Mouse (Mus musculus): ENCODE measurements around the gene Man1c1.

Man1c1 gene

GRCm38 (mm10) chr4:134724974-134725373, 20.9 kb upstream of the Man1c1 start:
- DNase-seq (ENCODE audit: low spot score), result no peak

GRCm38 (mm10) chr4:134723251-134723650, 19.2 kb upstream of the Man1c1 start:
- DNase-seq (ENCODE audit: low spot score), result no peak

GRCm38 (mm10) chr4:134721076-134721475, 17.0 kb upstream of the Man1c1 start:
- DNase-seq (ENCODE audit: low spot score), result no peak

GRCm38 (mm10) chr4:134720371-134720770, 16.3 kb upstream of the Man1c1 start:
- no peak for DNase-seq (ENCODE audit: low spot score)

- DNase-seq (ENCODE audit: low spot score), result no peak
Measured at GRCm38 (mm10) chr4:134719489-134719888, 15.4 kb upstream of the Man1c1 start.

GRCm38 (mm10) chr4:134713937-134714336, 9.8 kb upstream of the Man1c1 start:
- peak; percentile 78 for DNase-seq (ENCODE audit: low spot score)

GRCm38 (mm10) chr4:134705311-134705710, 1.2 kb upstream of the Man1c1 start:
- no peak for DNase-seq (ENCODE audit: low spot score)

- DNase-seq (ENCODE audit: low spot score), result no peak
Measured at GRCm38 (mm10) chr4:134704590-134704989, 500 bp upstream of the Man1c1 start.

- DNase-seq (ENCODE audit: low spot score), result peak; percentile 42
Measured at GRCm38 (mm10) chr4:134702981-134703834, 882 bp downstream of the Man1c1 start.

GRCm38 (mm10) chr4:134701934-134702333, 2.2 kb downstream of the Man1c1 start:
- DNase-seq (ENCODE audit: low spot score), result peak; percentile 64

- no peak for DNase-seq (ENCODE audit: low spot score)
Measured at GRCm38 (mm10) chr4:134700911-134701310, 3.2 kb downstream of the Man1c1 start.

- no peak for DNase-seq (ENCODE audit: low spot score)
Measured at GRCm38 (mm10) chr4:134693202-134693940, 10.7 kb downstream of the Man1c1 start.

- no peak for DNase-seq (ENCODE audit: low spot score)
Measured at GRCm38 (mm10) chr4:134692388-134692787, 11.7 kb downstream of the Man1c1 start.

GRCm38 (mm10) chr4:134686022-134686661, 17.9 kb downstream of the Man1c1 start:
- no peak for DNase-seq (ENCODE audit: low spot score)

- DNase-seq (ENCODE audit: low spot score), result no peak
Measured at GRCm38 (mm10) chr4:134684637-134685338, 19.3 kb downstream of the Man1c1 start.

GRCm38 (mm10) chr4:134683892-134684291, 20.2 kb downstream of the Man1c1 start:
- no peak for DNase-seq (ENCODE audit: low spot score)

GRCm38 (mm10) chr4:134683008-134683407, 21.1 kb downstream of the Man1c1 start:
- DNase-seq (ENCODE audit: low spot score), result no peak

GRCm38 (mm10) chr4:134682423-134682822, 21.7 kb downstream of the Man1c1 start:
- DNase-seq (ENCODE audit: low spot score), result no peak

- DNase-seq (ENCODE audit: low spot score), result no peak
Measured at GRCm38 (mm10) chr4:134681819-134682218, 22.3 kb downstream of the Man1c1 start.

- DNase-seq (ENCODE audit: low spot score), result no peak
Measured at GRCm38 (mm10) chr4:134677556-134678508, 26.3 kb downstream of the Man1c1 start.

- no peak for DNase-seq (ENCODE audit: low spot score)
Measured at GRCm38 (mm10) chr4:134675800-134676199, 28.3 kb downstream of the Man1c1 start.
